Mouse (Mus musculus) kidney, adult 2 months (tissue): ENCODE results near the gene Usf1. TPM values are rescaled to one million over a fixed set of nuclear protein-coding genes. Genes with fewer than 3 reads are reported as not detected.

Experiments used
- DNase-seq: peaks from one replicate; pipeline ENCODE4 v3.0.0; 2021
- H3K27ac ChIP-seq: fragments of 200-500 bp; 2 replicates; pipeline ENCODE4 v1.5.1; 2012; ENCODE audit warnings: low read depth, low read length, control low read depth, inconsistent platforms; ENCODE audit not compliant: insufficient read depth
- H3K27me3 ChIP-seq: fragments of 200-500 bp; replicated peaks from 2 replicates; pipeline ENCODE4 v1.6.1; 2012; ENCODE audit warnings: mild to moderate bottlenecking, moderate library complexity, low read length, inconsistent platforms; ENCODE audit not compliant: control insufficient read depth, insufficient read depth
- H3K36me3 ChIP-seq: fragments of 200-500 bp; 2 replicates; pipeline ENCODE4 v1.6.1; 2012; ENCODE audit warnings: mild to moderate bottlenecking, moderate library complexity, low read length, inconsistent platforms; ENCODE audit not compliant: control insufficient read depth, insufficient read depth
- H3K4me1 ChIP-seq: fragments of 200-500 bp; 2 replicates; pipeline ENCODE4 v1.6.1; 2011; ENCODE audit warnings: low read length; ENCODE audit not compliant: control insufficient read depth, insufficient read depth
- H3K4me3 ChIP-seq: fragments of 200-500 bp; 2 replicates; pipeline ENCODE4 v1.5.1; 2011; ENCODE audit warnings: mild to moderate bottlenecking, low read depth, low read length, control low read depth; ENCODE audit not compliant: insufficient read depth
- CTCF ChIP-seq: fragments of 200-500 bp; conservative IDR thresholded peaks from 2 replicates; pipeline ENCODE4 v1.5.1; 2011; ENCODE audit warnings: low read depth, mild to moderate bottlenecking, control low read depth, low read length, moderate library complexity, mixed read lengths; ENCODE audit not compliant: insufficient read depth, insufficient read length
- POLR2A ChIP-seq: fragments of 200-500 bp; IDR thresholded peaks from one replicate; pipeline ENCODE4 v1.6.1; 2011; ENCODE audit warnings: low read depth, low read length, control low read depth
- WGBS: fragments of 180-500 bp; shearing (Covaris S2); methylation state at CpG from one replicate; pipeline ENCODE4 v1.1.7; 2018; 5-methylcytosine and 5-hydroxymethylcytosine counted together
- polyA plus RNA-seq: library from polyadenylated mRNA; depleted of rRNA; stranded (reverse); fragments of >200 nt; gene quantifications from 2 replicates; pipeline ENCODE4 v1.2.3, GENCODE M21; 2012; rRNA removed

Usf1 gene
- polyA plus RNA-seq, 1 experiment, result 59.0 TPM

GRCm38 (mm10) chr1:171463133-171463532 lies 52.0 kb downstream of the Usf1 start:
- peaks cover 2% of the 10 kb centered on the region; the same call in 1 of the 2 replicates for H3K36me3 ChIP-seq
- whole genome bisulfite sequencing, result 82% methylated on average over 3 of the region's 3 CpGs
- H3K27ac ChIP-seq, result no peak overlapping the region
- no peak for DNase-seq
- H3K4me1 ChIP-seq, result no peaks in the 10 kb centered on the region
- TF ChIP-seq POLR2A (no peak), CTCF (no peak)
- H3K4me3 ChIP-seq, result no peak overlapping the region
- H3K27me3 ChIP-seq, result no peaks in the 10 kb centered on the region

GRCm38 (mm10) chr1:171465749-171466412 lies 54.8 kb downstream of the Usf1 start:
- H3K4me1 ChIP-seq, result no peaks in the 10 kb centered on the region
- no peak for DNase-seq
- H3K27ac ChIP-seq, result no peak overlapping the region

GRCm38 (mm10) chr1:171466565-171466964 lies 55.5 kb downstream of the Usf1 start:
- TF ChIP-seq POLR2A, result no peak
- no peak for TF ChIP-seq CTCF
- Histone ChIP-seq H3K4me3 (no peak overlapping the region), H3K27me3 (no peaks in the 10 kb centered on the region), H3K27ac (no peak overlapping the region), H3K4me1 (no peaks in the 10 kb centered on the region), H3K36me3 (peaks cover 2% of the 10 kb centered on the region; the same call in 1 of the 2 replicates)
- DNase-seq, result no peak
- WGBS, result 78% methylated on average over 4 of the region's 4 CpGs

More at GRCm38 (mm10) chr1:171465749-171466412, 54.8 kb downstream of the Usf1 start:
- Histone ChIP-seq H3K27me3 (no peaks in the 10 kb centered on the region), H3K36me3 (peaks cover 2% of the 10 kb centered on the region; the same call in 1 of the 2 replicates), H3K4me3 (no peak overlapping the region)
- TF ChIP-seq POLR2A (no peak), CTCF (no peak)
- 93% methylated on average over 5 of the region's 5 CpGs for WGBS

Other genes with a start within 250 kb of the Usf1 start
- 11.2 and 12.8 TPM in 2 replicates for gene Pcp4l1, start 215.0 kb upstream of the Usf1 start, polyA plus RNA-seq
- 0.48 and 0.67 TPM in 2 replicates for gene Nr1i3, start 197.3 kb upstream of the Usf1 start, polyA plus RNA-seq
- gene Tomm40l, start 188.8 kb upstream of the Usf1 start, polyA plus RNA-seq, result 46.4 and 51.8 TPM in 2 replicates
- 19.8 and 20.8 TPM in 2 replicates for gene Apoa2, start 186.3 kb upstream of the Usf1 start, polyA plus RNA-seq
- 35.8 and 46.8 TPM in 2 replicates for gene Fcer1g, start 176.9 kb upstream of the Usf1 start, polyA plus RNA-seq
- gene Adamts4, start 160.9 kb upstream of the Usf1 start, polyA plus RNA-seq, result 1.2 and 1.5 TPM in 2 replicates
- gene Ndufs2, start 159.9 kb upstream of the Usf1 start, polyA plus RNA-seq, result 374 and 559 TPM in 2 replicates
- 58.9 and 67.7 TPM in 2 replicates for gene B4galt3, start 141.0 kb upstream of the Usf1 start, polyA plus RNA-seq
- gene Ppox, start 130.1 kb upstream of the Usf1 start, polyA plus RNA-seq, result 51.5 and 63.2 TPM in 2 replicates
- gene Usp21, start 123.3 kb upstream of the Usf1 start, polyA plus RNA-seq, result 47.8 and 53.4 TPM in 2 replicates
- 43.1 and 59.5 TPM in 2 replicates for gene Ufc1, start 116.3 kb upstream of the Usf1 start, polyA plus RNA-seq
- gene Dedd, start 82.2 kb upstream of the Usf1 start, polyA plus RNA-seq, result 46.7 and 48.6 TPM in 2 replicates
- gene Nit1, start 65.7 kb upstream of the Usf1 start, polyA plus RNA-seq, result 207 and 209 TPM in 2 replicates
- gene Pfdn2, start 65.6 kb upstream of the Usf1 start, polyA plus RNA-seq, result 17.1 and 37.0 TPM in 2 replicates
- 6.9 and 7.1 TPM in 2 replicates for gene Klhdc9, start 50.5 kb upstream of the Usf1 start, polyA plus RNA-seq
- gene Nectin4, start 41.2 kb upstream of the Usf1 start, polyA plus RNA-seq, result 2.3 TPM in 2 replicates
- gene Arhgap30, start 22.4 kb upstream of the Usf1 start, polyA plus RNA-seq, result 1.6 and 4.8 TPM in 2 replicates
- gene Tstd1, start 7.6 kb downstream of the Usf1 start, polyA plus RNA-seq, result 77.3 and 79.7 TPM in 2 replicates
- gene F11r, start 26.2 kb downstream of the Usf1 start, polyA plus RNA-seq, result 88.7 and 106 TPM in 2 replicates
- 3.2 and 3.3 TPM in 2 replicates for gene Alyref2, start 92.2 kb downstream of the Usf1 start, polyA plus RNA-seq
- gene Itln1, start 124.0 kb downstream of the Usf1 start, polyA plus RNA-seq, result not detected in 2 replicates
- gene Cd244a, start 147.9 kb downstream of the Usf1 start, polyA plus RNA-seq, result 0.11 and 0.53 TPM in 2 replicates
- 0.54 and 2.2 TPM in 2 replicates for gene Ly9, start 196.1 kb downstream of the Usf1 start, polyA plus RNA-seq
- gene Slamf7, start 241.7 kb downstream of the Usf1 start, polyA plus RNA-seq, result 1.1 and 1.5 TPM in 2 replicates